Mouse (Mus musculus): ENCODE results near the gene Kdm4a. TPM values are rescaled to one million over a fixed set of nuclear protein-coding genes. Genes with fewer than 3 reads are reported as not detected.

Kdm4a gene
- total and polyA plus RNA-seq, 3 experiments = 36.9 to 58.8 (median 43.6) TPM

GRCm38 (mm10) chr4:118144324-118144723, 35.5 kb downstream of the Kdm4a start:
- peak overlapping the region; percentile 98 for H3K27ac ChIP-seq (ENCODE audit: insufficient read depth, low read depth)
- peak overlapping the region; percentile 34; the same call in 1 of the 2 replicates for H3K9ac ChIP-seq (ENCODE audit: insufficient read depth, low read depth)
- H3K9me3 ChIP-seq (replicated peaks; ENCODE audit: low read length) = no peaks in the 10 kb centered on the region
- TF ChIP-seq PAX5 (IDR thresholded peaks at IDR 0.05; ENCODE audit: low read length) = no peak
- 0 out of 2 replicates have a peak, but pooled peaks have one; percentile 11 for TF ChIP-seq JUN (IDR thresholded peaks at IDR 0.05; ENCODE audit: insufficient read depth, low read depth, low read length)
- no peak for TF ChIP-seq ZMIZ1 (IDR thresholded peaks at IDR 0.05; ENCODE audit: low read depth, low read length)
- peak; percentile 94 for TF ChIP-seq BHLHE40 (IDR thresholded peaks at IDR 0.05; ENCODE audit: low read depth, low read length)
- TF ChIP-seq TCF12 (IDR thresholded peaks at IDR 0.05; ENCODE audit: low read depth, low read length) = 0 out of 2 replicates have a peak, but pooled peaks have one; percentile 43
- peak; percentile 66 for TF ChIP-seq MAX (IDR thresholded peaks at IDR 0.05; ENCODE audit: low read length)
- TF ChIP-seq POLR2AphosphoS2 (IDR thresholded peaks at IDR 0.05; ENCODE audit: low read depth, low read length) = no peak
- TF ChIP-seq MAZ (IDR thresholded peaks at IDR 0.05; ENCODE audit: low read depth, low read length) = 0 out of 2 replicates have a peak, but pooled peaks have one; percentile 30
- TF ChIP-seq GABPA (IDR thresholded peaks at IDR 0.05; ENCODE audit: insufficient replicate concordance, low read depth, low read length) = no peak
- peak; percentile 67; the same call in 1 of the 2 replicates for TF ChIP-seq MXI1 (IDR thresholded peaks at IDR 0.05; ENCODE audit: low read depth, low read length)
- TF ChIP-seq CHD1 (IDR thresholded peaks at IDR 0.05; ENCODE audit: low read depth, low read length) = no peak
- no peak for TF ChIP-seq JUND (conservative IDR thresholded peaks at IDR 0.05; ENCODE audit: low read depth, low read length)
- no peak for TF ChIP-seq CTCF (conservative IDR thresholded peaks at IDR 0.05 in 1 of 2, IDR thresholded peaks at IDR 0.05 in 1 of 2; ENCODE audit: low read depth in 2 of 2, low read length in 2 of 2)
- no peak for TF ChIP-seq NELFE (IDR thresholded peaks at IDR 0.05; ENCODE audit: low read depth, low read length)
- no peak for TF ChIP-seq USF1 (IDR thresholded peaks at IDR 0.05; ENCODE audit: low read depth, low read length)
- TF ChIP-seq USF2 (conservative IDR thresholded peaks at IDR 0.05; ENCODE audit: low read depth, low read length) = no peak
- 0 out of 2 replicates have a peak, but pooled peaks have one; percentile 23 for TF ChIP-seq NRF1 (IDR thresholded peaks at IDR 0.05; ENCODE audit: low read depth, low read length)
- TF ChIP-seq ZNF384 (IDR thresholded peaks at IDR 0.05; ENCODE audit: low read depth, low read length) = no peak
- peak; percentile 62 for TF ChIP-seq SIN3A (IDR thresholded peaks at IDR 0.05; ENCODE audit: low read length)
- peak; percentile 55; the same call in 1 of the 2 replicates for TF ChIP-seq IRF4 (IDR thresholded peaks at IDR 0.05; ENCODE audit: low read depth, low read length)
- TF ChIP-seq RCOR1 (conservative IDR thresholded peaks at IDR 0.05; ENCODE audit: low read depth, low read length) = no peak
- no peak for TF ChIP-seq UBTF (IDR thresholded peaks at IDR 0.05; ENCODE audit: low read depth, low read length)
- no peak for TF ChIP-seq KAT2A (IDR thresholded peaks at IDR 0.05; ENCODE audit: insufficient replicate concordance, low read length)
- peak; percentile 81 for TF ChIP-seq MEF2A (IDR thresholded peaks at IDR 0.05; ENCODE audit: borderline replicate concordance, low read depth, low read length)
- TF ChIP-seq POLR2A (IDR thresholded peaks at IDR 0.05; ENCODE audit: low read depth, low read length) = no peak
- TF ChIP-seq EP300 (IDR thresholded peaks at IDR 0.05; ENCODE audit: low read length) = peak; percentile 82
- no peak for TF ChIP-seq E2F4 (IDR thresholded peaks at IDR 0.05; ENCODE audit: insufficient replicate concordance, low read depth, low read length)
- TF ChIP-seq CHD2 (IDR thresholded peaks at IDR 0.05; ENCODE audit: low read length) = no peak
- no peak for TF ChIP-seq TBP (conservative IDR thresholded peaks at IDR 0.05; ENCODE audit: low read depth, low read length)
- TF ChIP-seq MYC (IDR thresholded peaks at IDR 0.05; ENCODE audit: low read depth, low read length) = peak; percentile 55; the same call in 1 of the 2 replicates
- TF ChIP-seq ETS1 (conservative IDR thresholded peaks at IDR 0.05; ENCODE audit: low read depth, low read length) = peak; percentile 68
- TF ChIP-seq RAD21 (IDR thresholded peaks at IDR 0.05; ENCODE audit: low read depth, low read length) = no peak; the same call in 1 of the 2 replicates
- no peak for TF ChIP-seq ZKSCAN1 (IDR thresholded peaks at IDR 0.05; ENCODE audit: borderline replicate concordance, low read depth, low read length)
- TF ChIP-seq MAFK (IDR thresholded peaks at IDR 0.05; ENCODE audit: insufficient replicate concordance, low read length) = no peak
- TF ChIP-seq HCFC1 (IDR thresholded peaks at IDR 0.05; ENCODE audit: low read depth, low read length) = peak; percentile 17; the same call in 1 of the 2 replicates
- TF ChIP-seq SMC3 (IDR thresholded peaks at IDR 0.05; ENCODE audit: low read depth, low read length) = no peak
- 0 out of 2 replicates have a peak, but pooled peaks have one; percentile 46 for TF ChIP-seq ELF1 (IDR thresholded peaks at IDR 0.05; ENCODE audit: low read depth, low read length)
- dilution Hi-C loops (cut with MboI; ENCODE audit: extremely low pct_ligation_motif_present, extremely low pct_unique_long_range_greater_than_20kb, low sequenced_read_pairs) = no loop called here
- peak overlapping the region in 2 of 3 experiments; percentile 29 to 34 for H3K4me3 ChIP-seq (replicated peaks in 1 of 3; ENCODE audit: low read depth in 2 of 3, low read length in 2 of 3, poor library complexity in 1 of 3)
- no peaks in the 10 kb centered on the region for H3K79me2 ChIP-seq (replicated peaks; ENCODE audit: control insufficient read depth, extremely low read depth, insufficient read depth, poor library complexity, severe bottlenecking)
- in situ Hi-C loops (cut with MboI; ENCODE audit: low pct_ligation_motif_present, low pct_unique_long_range_greater_than_20kb, low sequenced_read_pairs) = no loop called here
- peaks cover 85 to 96% of the 10 kb centered on the region in 2 experiments for H3K36me3 ChIP-seq (replicated peaks in 1 of 2; ENCODE audit: control insufficient read depth in 1 of 2, insufficient read depth in 1 of 2, low read length in 1 of 2)
- peak; percentile 84 for DNase-seq (ENCODE audit: extremely low read depth)
- peaks cover 33 to 65% of the 10 kb centered on the region in 2 experiments for H3K4me1 ChIP-seq (ENCODE audit: control insufficient read depth in 1 of 2, insufficient read depth in 2 of 2)
- H3K4me2 ChIP-seq (ENCODE audit: insufficient read depth, low read depth, poor library complexity, severe bottlenecking) = peak overlapping the region; percentile 25
- H3K27me3 ChIP-seq (replicated peaks) = no peaks in the 10 kb centered on the region
